Mouse (Mus musculus) CH12.LX (cell line): Measurements from ENCODE around the gene Adh1. TPM values are rescaled to one million over a fixed set of nuclear protein-coding genes. Genes with fewer than 3 reads are reported as not detected.

Experiments used
- DNase-seq: peaks from one replicate; pipeline ENCODE4 v3.0.0-alpha.2; 2013; ENCODE audit errors: extremely low read depth
- H3K27ac ChIP-seq: 2 replicates; pipeline ENCODE4 v1.5.1; 2012; ENCODE audit warnings: low read depth, mild to moderate bottlenecking, control low read depth, moderate library complexity; ENCODE audit not compliant: insufficient read depth
- H3K27me3 ChIP-seq: replicated peaks from 2 replicates; pipeline ENCODE3; 2012; ENCODE audit warnings: inconsistent platforms
- H3K36me3 ChIP-seq, 2 experiments: replicated peaks in 1 of 2; 2 replicates each; pipeline versions ENCODE3 to v1.6.1; 2012; ENCODE audit warnings: inconsistent platforms in 1 of 2, low read length in 1 of 2, mild to moderate bottlenecking in 1 of 2, mixed read lengths in 1 of 2, moderate library complexity in 1 of 2; ENCODE audit not compliant: control insufficient read depth in 1 of 2, insufficient read depth in 1 of 2
- H3K4me1 ChIP-seq, 2 experiments: 2 replicates each; pipeline ENCODE4 v1.6.1; 2012; ENCODE audit warnings: inconsistent platforms in 1 of 2, moderate library complexity in 1 of 2; ENCODE audit not compliant: insufficient read depth in 2 of 2, control insufficient read depth in 1 of 2
- H3K4me2 ChIP-seq: 2 replicates; pipeline ENCODE4 v1.6.1; 2012; ENCODE audit warnings: low read depth, mild to moderate bottlenecking, control low read depth; ENCODE audit not compliant: poor library complexity, insufficient read depth, severe bottlenecking
- H3K4me3 ChIP-seq, 3 experiments: fragments of 150-350 bp in 1 of 3; sonication (generic) in 1 of 3; replicated peaks in 1 of 3; 2 replicates each; pipeline versions ENCODE3 to v1.5.1; 2011 to 2012; ENCODE audit warnings: low read depth in 2 of 3, low read length in 2 of 3, mild to moderate bottlenecking in 2 of 3, moderate library complexity in 2 of 3, control low read depth in 1 of 3, improper control_type of control experiment in 1 of 3, inconsistent platforms in 1 of 3, mixed read lengths in 1 of 3; ENCODE audit not compliant: poor library complexity in 1 of 3
- H3K79me2 ChIP-seq: replicated peaks from 2 replicates; pipeline ENCODE4 v1.6.1; 2012; ENCODE audit warnings: mild to moderate bottlenecking, moderate library complexity; ENCODE audit not compliant: control insufficient read depth, poor library complexity, insufficient read depth, severe bottlenecking; ENCODE audit errors: extremely low read depth
- H3K9ac ChIP-seq: 2 replicates; pipeline ENCODE4 v1.6.1; 2012; ENCODE audit warnings: low read depth, mild to moderate bottlenecking, control low read depth, moderate library complexity; ENCODE audit not compliant: insufficient read depth
- H3K9me3 ChIP-seq: replicated peaks from 2 replicates; pipeline ENCODE3; 2012; ENCODE audit warnings: low read length, inconsistent platforms, mixed read lengths
- CHD1 ChIP-seq: IDR thresholded peaks from 2 replicates; pipeline ENCODE4 v1.6.1; 2012; ENCODE audit warnings: low read depth, low read length, improper control_type of control experiment, inconsistent platforms
- CTCF ChIP-seq, 2 experiments: IDR thresholded peaks in 1 of 2; conservative IDR thresholded peaks in 1 of 2; 2 replicates each; pipeline ENCODE4 v1.5.1; 2011 to 2012; ENCODE audit warnings: low read depth in 2 of 2, low read length in 2 of 2, improper control_type of control experiment in 1 of 2, inconsistent platforms in 1 of 2, mild to moderate bottlenecking in 1 of 2, moderate library complexity in 1 of 2
- E2F4 ChIP-seq: IDR thresholded peaks from 2 replicates; pipeline ENCODE4 v1.6.1; 2011; ENCODE audit warnings: low read depth, low read length, improper control_type of control experiment; ENCODE audit not compliant: insufficient replicate concordance
- EP300 ChIP-seq: IDR thresholded peaks from 2 replicates; pipeline ENCODE4 v1.6.1; 2011; ENCODE audit warnings: low read length, improper control_type of control experiment
- HCFC1 ChIP-seq: IDR thresholded peaks from 2 replicates; pipeline ENCODE4 v1.6.1; 2012; ENCODE audit warnings: low read depth, mild to moderate bottlenecking, inconsistent platforms, low read length, improper control_type of control experiment
- IRF4 ChIP-seq: IDR thresholded peaks from 2 replicates; pipeline ENCODE4 v1.6.1; 2014; ENCODE audit warnings: low read depth, mild to moderate bottlenecking, inconsistent platforms, low read length, improper control_type of control experiment
- JUN ChIP-seq: IDR thresholded peaks from 2 replicates; pipeline ENCODE4 v1.6.1; 2011; ENCODE audit warnings: low read depth, mild to moderate bottlenecking, low read length, improper control_type of control experiment, moderate library complexity; ENCODE audit not compliant: insufficient read depth
- KAT2A ChIP-seq: IDR thresholded peaks from 2 replicates; pipeline ENCODE4 v1.6.1; 2012; ENCODE audit warnings: low read length, improper control_type of control experiment, inconsistent platforms; ENCODE audit not compliant: insufficient replicate concordance
- MEF2A ChIP-seq: IDR thresholded peaks from 2 replicates; pipeline ENCODE4 v1.6.1; 2014; ENCODE audit warnings: low read depth, mild to moderate bottlenecking, inconsistent platforms, low read length, improper control_type of control experiment, borderline replicate concordance
- PAX5 ChIP-seq: IDR thresholded peaks from 2 replicates; pipeline ENCODE4 v1.6.1; 2012; ENCODE audit warnings: low read length, inconsistent platforms, mixed read lengths
- SIN3A ChIP-seq: IDR thresholded peaks from 2 replicates; pipeline ENCODE4 v1.6.1; 2012; ENCODE audit warnings: low read length, improper control_type of control experiment, inconsistent platforms
- TBP ChIP-seq: conservative IDR thresholded peaks from 2 replicates; pipeline ENCODE4 v1.6.1; 2011; ENCODE audit warnings: low read depth, low read length, improper control_type of control experiment
- TCF12 ChIP-seq: IDR thresholded peaks from 2 replicates; pipeline ENCODE4 v1.6.1; 2014; ENCODE audit warnings: low read depth, mild to moderate bottlenecking, inconsistent platforms, low read length, improper control_type of control experiment
- UBTF ChIP-seq: IDR thresholded peaks from 2 replicates; pipeline ENCODE4 v1.6.1; 2012; ENCODE audit warnings: low read depth, mild to moderate bottlenecking, inconsistent platforms, low read length, improper control_type of control experiment, moderate library complexity
- ZC3H11A ChIP-seq: IDR thresholded peaks from 2 replicates; pipeline ENCODE4 v1.6.1; 2012; ENCODE audit warnings: low read depth, mild to moderate bottlenecking, inconsistent platforms, low read length, improper control_type of control experiment
- ZKSCAN1 ChIP-seq: IDR thresholded peaks from 2 replicates; pipeline ENCODE4 v1.6.1; 2012; ENCODE audit warnings: low read depth, inconsistent platforms, low read length, improper control_type of control experiment, borderline replicate concordance
- ZMIZ1 ChIP-seq: IDR thresholded peaks from 2 replicates; pipeline ENCODE4 v1.6.1; 2012; ENCODE audit warnings: low read depth, mild to moderate bottlenecking, inconsistent platforms, low read length, improper control_type of control experiment
- dilution Hi-C: fragments of 300-500 bp; cut with MboI; formaldehyde crosslinking; loops from 2 replicates; pipeline ENCODE4 v1.14.3; 2020; ENCODE audit warnings: low sequenced_read_pairs; ENCODE audit not compliant: extremely low pct_unique_long_range_greater_than_20kb, extremely low pct_ligation_motif_present
- in situ Hi-C: fragments of 300-500 bp; cut with MboI; formaldehyde crosslinking; loops from 3 replicates; pipeline ENCODE4 v1.14.3; 2019; ENCODE audit warnings: low sequenced_read_pairs, low pct_ligation_motif_present, low pct_unique_long_range_greater_than_20kb, mixed read lengths
- polyA plus RNA-seq: library from polyadenylated mRNA; unstranded; fragments of >175 nt; gene quantifications from 2 replicates; pipeline ENCODE4 v1.2.1, GENCODE M21; 2012; ENCODE audit warnings: low read depth; ENCODE audit not compliant: insufficient read length
- total RNA-seq, 2 experiments: library from RNA; depleted of rRNA; stranded (reverse); fragments of 300-350 nt in 1 of 2; fragments of >200 nt in 1 of 2; gene quantifications; 2 replicates each; pipeline ENCODE4 v1.2.3; 2012 to 2014

Adh1 gene
- total and polyA plus RNA-seq, 3 experiments: not detected

- TF ChIP-seq HCFC1: no peak
- TF ChIP-seq ZMIZ1: no peak
- no peak for TF ChIP-seq SIN3A
- TF ChIP-seq MEF2A: no peak
- no peak for TF ChIP-seq CHD1
- no peak for TF ChIP-seq TCF12
- no peak for TF ChIP-seq UBTF
- no peak for TF ChIP-seq IRF4
- TF ChIP-seq EP300: no peak
- no peak for TF ChIP-seq PAX5
- TF ChIP-seq CTCF (conservative IDR thresholded peaks at IDR 0.05 in 1 of 2, IDR thresholded peaks at IDR 0.05 in 1 of 2; ENCODE audit: low read depth in 2 of 2, low read length in 2 of 2): no peak
- no peak for TF ChIP-seq ZC3H11A
- no peak for TF ChIP-seq JUN
- TF ChIP-seq TBP: no peak
- TF ChIP-seq KAT2A: no peak
- TF ChIP-seq, all 38 proteins: peak for 0
- in situ Hi-C loops (no loop called here), dilution Hi-C loops (no loop called here)
- H3K27me3 ChIP-seq: no peaks in the 10 kb centered on the region
- no peak overlapping the region for H3K4me2 ChIP-seq
- H3K4me1 ChIP-seq: no peaks in the 10 kb centered on the region
- no peak overlapping the region for H3K4me3 ChIP-seq
- no peaks in the 10 kb centered on the region for H3K79me2 ChIP-seq
- no peak for DNase-seq
- H3K36me3 ChIP-seq: no peaks in the 10 kb centered on the region
- H3K9me3 ChIP-seq: no peaks in the 10 kb centered on the region
- H3K9ac ChIP-seq: no peak overlapping the region
- H3K27ac ChIP-seq: no peak overlapping the region
These were observed 25.2 kb downstream of the Adh1 start for GRCm38 (mm10) chr3:138285986-138286385.

GRCm38 (mm10) chr3:138287686-138288085 lies 26.9 kb downstream of the Adh1 start:
- no peaks in the 10 kb centered on the region for H3K27me3 ChIP-seq
- no peaks in the 10 kb centered on the region for H3K9me3 ChIP-seq
- no peaks in the 10 kb centered on the region for H3K4me1 ChIP-seq
- dilution Hi-C loops (no loop called here), in situ Hi-C loops (no loop called here)
- no peak for TF ChIP-seq E2F4
- no peak for TF ChIP-seq ZKSCAN1
- no peak for TF ChIP-seq PAX5
- H3K27ac ChIP-seq: no peak overlapping the region
- no peaks in the 10 kb centered on the region for H3K79me2 ChIP-seq
- H3K4me2 ChIP-seq: no peak overlapping the region
- no peak overlapping the region for H3K4me3 ChIP-seq
- H3K36me3 ChIP-seq: no peaks in the 10 kb centered on the region
- H3K9ac ChIP-seq: no peak overlapping the region
- no peak for DNase-seq
